Mouse (Mus musculus) T-cell, adult 66 days (primary cell): ENCODE measurements around the gene Atp2c1. TPM values are rescaled to one million over a fixed set of nuclear protein-coding genes. Genes with fewer than 3 reads are reported as not detected.

Source experiments
- total RNA-seq, 2 experiments: library from RNA; stranded (reverse); gene quantifications; 3 replicates in 1 of 2; 4 replicates in 1 of 2; pipeline ENCODE4 v1.2.4; 2023

The Atp2c1 gene
- 10 to 100 TPM; 62.1 to 65.5 TPM for total RNA-seq

DNA sequence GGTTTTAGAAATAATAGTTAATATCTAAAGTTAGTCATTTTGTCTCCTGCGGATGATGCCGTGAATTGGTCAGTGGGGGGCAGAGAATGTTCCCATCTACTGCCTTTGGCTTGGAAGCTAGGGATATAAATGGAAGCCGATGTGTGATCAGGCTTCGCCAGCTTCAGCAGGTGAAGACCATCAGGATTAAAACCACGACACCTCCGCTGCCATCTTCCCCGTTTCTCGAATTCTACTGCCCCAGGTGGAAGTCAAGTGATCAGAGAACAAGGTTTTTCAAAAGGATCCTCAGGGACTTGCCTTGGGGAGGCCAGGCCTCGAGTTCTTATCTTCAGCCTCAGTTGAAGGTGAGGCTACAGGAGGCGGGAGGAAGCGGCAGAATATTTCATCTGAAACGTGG lies at the start of gene Atp2c1:
TSS of gene Atp2c1 (minus strand) at position 101 of the 400 bp plus-strand sequence.

DNA sequence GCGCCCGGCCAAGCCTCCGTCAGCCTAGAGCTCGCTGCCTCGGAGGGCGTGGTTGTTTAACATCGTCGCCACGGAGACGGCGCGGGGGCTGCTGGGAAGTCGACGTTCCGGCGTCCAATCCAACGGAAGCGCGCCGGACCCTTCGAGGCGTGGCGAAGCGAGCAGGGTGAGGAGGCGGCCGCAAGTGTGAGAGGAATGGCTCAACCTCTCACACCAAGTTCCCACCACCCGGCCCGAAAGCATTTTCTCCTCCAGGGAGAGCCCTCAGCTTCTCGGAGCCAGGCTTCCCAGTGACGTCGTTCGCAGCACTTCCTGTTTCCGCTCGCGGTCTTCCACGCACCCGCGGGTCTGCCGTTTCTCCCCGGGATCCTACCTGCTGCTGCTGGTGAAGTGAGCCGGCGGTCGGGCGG lies 131.9 kb downstream of the Atp2c1 start, which contains the start of the genes Aste1 and Nek11:
TSS of gene Aste1 (plus strand) at position 175 of the 410 bp plus-strand sequence.
TSS of gene Nek11 (minus strand) at position 307 of the 410 bp plus-strand sequence.

Other genes starting within 250 kb of the Atp2c1 start
- 10 to 100 TPM; 27.8 to 40.2 TPM for gene Aste1, start 131.9 kb downstream of the Atp2c1 start, total RNA-seq
- gene Nek11, start 131.8 kb downstream of the Atp2c1 start, total RNA-seq: under 1 TPM; 0.23 to 0.30 TPM
- 10 to 100 TPM; 36.0 to 51.9 TPM for gene Pik3r4, start 115.7 kb upstream of the Atp2c1 start, total RNA-seq